Mouse (Mus musculus) cerebellum, adult 2 months (tissue): Measurements from ENCODE around the gene Krt77.

Source experiments
- CTCF ChIP-seq: fragments of 200-500 bp; IDR thresholded peaks from 2 replicates; pipeline ENCODE4 v1.5.1; 2011; ENCODE audit warnings: low read depth, mild to moderate bottlenecking, control low read depth, low read length, moderate library complexity, borderline replicate concordance; ENCODE audit not compliant: insufficient read depth
- POLR2A ChIP-seq: fragments of 200-500 bp; IDR thresholded peaks from 2 replicates; pipeline ENCODE4 v1.6.1; 2011; ENCODE audit warnings: low read length, control low read depth, borderline replicate concordance; ENCODE audit not compliant: insufficient read depth

DNA sequence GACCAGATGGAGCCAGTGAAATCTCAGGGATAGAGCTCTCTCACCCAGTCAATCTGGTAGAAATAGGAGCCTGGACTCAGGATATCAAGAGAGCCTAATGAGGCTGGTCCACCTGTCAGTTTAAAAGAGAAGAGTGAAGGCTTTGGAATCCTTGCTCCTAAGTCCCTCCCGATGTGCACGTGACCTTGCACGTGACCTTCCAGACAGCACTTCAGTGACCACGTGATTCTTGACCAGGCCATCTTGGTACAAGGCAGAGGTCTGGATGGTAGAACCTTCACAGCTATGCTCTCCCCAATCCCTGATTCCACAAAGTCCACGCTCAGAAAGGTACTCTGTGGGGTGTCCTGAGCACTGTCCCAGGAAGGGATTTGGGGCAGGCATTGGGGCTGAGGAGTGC lies 35.3 kb upstream of the Krt77 start:
- TF ChIP-seq POLR2A (no peak), CTCF (no peak)
